Comparison of ENCODE assay signal across 8 mouse cellular contexts in genomic region chr6:134792141-134793045, GRCm38 (mm10). TPM values are rescaled to one million over a fixed set of nuclear protein-coding genes. Genes with fewer than 3 reads are reported as not detected.
DNase-seq lines count a peak whose midpoint lies in the region; ATAC-seq and TF ChIP-seq lines count a peak whose summit lies in the region.

Gene Dusp16 (minus strand): TSS chr6:134792625.

- peak; percentile 98 for DNase-seq in adipocyte (ENCODE audit: low spot score)
- DNase-seq in gastrocnemius, adult 8-10 months (ENCODE audit: low spot score in 2 of 2), result peak; percentile 87 to 88
- peak; percentile 94 for DNase-seq in hindbrain, postnatal 0 days (ENCODE audit: low spot score)
- peak; percentile 76 to 78 for DNase-seq in left cerebral cortex, adult 18-20 months (ENCODE audit: low spot score in 2 of 2)
- peak; percentile 90 to 93 for DNase-seq in lung, postnatal 4 days
- DNase-seq in right cerebral cortex, adult 18-20 months, result peak; percentile 88
- peak; percentile 60 for DNase-seq in urinary bladder, adult 2 months (ENCODE audit: low spot score)

- H3K36me3 ChIP-seq in hindbrain, postnatal 0 days (ENCODE audit: insufficient read depth, low read length), result no peaks in the 10 kb centered on the region

- no peak for TF ChIP-seq POLR2A in cortical plate, adult 2 months (IDR thresholded peaks at IDR 0.05; ENCODE audit: extremely low read depth, insufficient read depth, low read length)

- H3K27me3 ChIP-seq in hindbrain, postnatal 0 days (ENCODE audit: insufficient read depth, low read length), result no peaks in the 10 kb centered on the region

- H3K4me3 ChIP-seq in cortical plate, adult 2 months (ENCODE audit: insufficient read depth, low read length), result peak within 1 kb of the TSS; percentile 78
- H3K4me3 ChIP-seq in hindbrain, postnatal 0 days (ENCODE audit: low read length), result peak within 1 kb of the TSS; percentile 76

- H3K27ac ChIP-seq in cortical plate, adult 2 months (ENCODE audit: insufficient read depth, low read length), result peak within 1 kb of the TSS; percentile 92
- H3K27ac ChIP-seq in hindbrain, postnatal 0 days, result peak within 1 kb of the TSS; percentile 82

- no peaks in the 10 kb centered on the region for H3K9me3 ChIP-seq in hindbrain, postnatal 0 days (ENCODE audit: low read length)

- WGBS in hindbrain, postnatal 0 days, result under 1% methylated on average over 78 of the region's 108 CpGs

- peak within 1 kb of the TSS; percentile 76 for H3K4me2 ChIP-seq in hindbrain, postnatal 0 days (ENCODE audit: low read depth, low read length)

- no peaks in the 10 kb centered on the region for H3K4me1 ChIP-seq in cortical plate, adult 2 months (ENCODE audit: control insufficient read depth, insufficient read depth, low read length)
- peaks cover 3% of the 10 kb centered on the region; the same call in 1 of the 2 replicates for H3K4me1 ChIP-seq in hindbrain, postnatal 0 days (ENCODE audit: insufficient read depth, low read length)

- peak within 1 kb of the TSS; percentile 77 for H3K9ac ChIP-seq in hindbrain, postnatal 0 days (replicated peaks; ENCODE audit: low read length)

- peak; percentile 93 for ATAC-seq in hindbrain, postnatal 0 days

- TF ChIP-seq CTCF in cortical plate, adult 2 months (IDR thresholded peaks at IDR 0.05; ENCODE audit: extremely low read depth, insufficient read depth, low read length), result no peak
- no peak for TF ChIP-seq CTCF in hindbrain, postnatal 0 days (IDR thresholded peaks at IDR 0.05; ENCODE audit: low read depth)

RNA-seq across cellular contexts. Expression of gene Dusp16, which starts in this region (rescaled TPM):
- 8.5 and 9.1 TPM in 2 replicates for polyA plus RNA-seq in cortical plate, adult 2 months (2012; rRNA removed)
- total RNA-seq in gastrocnemius, adult 8-10 months (2022), result 10 to 100 TPM; 14.4 to 18.5 (median 15.8) TPM
- total RNA-seq in hindbrain, postnatal 0 days (2014; rRNA removed), result 6.3 and 7.8 TPM in 2 replicates
- polyA plus RNA-seq in hindbrain, postnatal 0 days (2015; fragmentation: Nextera tagmentation; extraction: Ambion mirVana), result 4.1 and 4.5 TPM in 2 replicates
- 1 to 10 TPM; 9.5 to 9.8 TPM for total RNA-seq in left cerebral cortex, adult 18-20 months (2021)
- polyA plus RNA-seq in urinary bladder, adult 2 months (2012; rRNA removed), result 29.4 and 34.6 TPM in 2 replicates

Comparison
In these comparisons a context has a peak if more than half of its experiments do, and no peak if none do; other contexts are left out.
1. Peak in every context shown above with its lines: DNase-seq, ATAC-seq, H3K4me3 ChIP-seq and H3K27ac ChIP-seq.